Mouse (Mus musculus) heart, embryonic 11.5 days (tissue): Measurements from ENCODE around the gene Cyp11a1. TPM values are rescaled to one million over a fixed set of nuclear protein-coding genes. Genes with fewer than 3 reads are reported as not detected.
A peak's percentile ranks its signal among the peaks of the same experiment; 100 is the strongest.

Experiments
- ATAC-seq: fragments of 200-750 bp; cut with Nextera tagmentation; replicated peaks from 2 replicates; pipeline ENCODE4 v1.8.0; 2017; ENCODE audit warnings: moderate library complexity; ENCODE audit not compliant: insufficient number of reproducible peaks, low FRiP score, low TSS enrichment
- H3K27ac ChIP-seq: fragments of 300-500 bp; sonication (generic); 2 replicates; pipeline ENCODE4 v1.5.1; 2014; ENCODE audit warnings: mild to moderate bottlenecking, low read depth, low read length
- H3K27me3 ChIP-seq: fragments of 300-500 bp; sonication (generic); 2 replicates; pipeline ENCODE4 v1.6.1; 2014; ENCODE audit warnings: mild to moderate bottlenecking, low read length, mixed read lengths; ENCODE audit not compliant: control insufficient read depth, insufficient read depth
- H3K36me3 ChIP-seq: fragments of 300-500 bp; sonication (generic); 2 replicates; pipeline ENCODE4 v1.6.1; 2014; ENCODE audit warnings: mild to moderate bottlenecking, low read length, moderate library complexity, mixed read lengths; ENCODE audit not compliant: control insufficient read depth, insufficient read depth
- H3K4me1 ChIP-seq: fragments of 300-500 bp; sonication (generic); 2 replicates; pipeline ENCODE4 v1.6.1; 2014; ENCODE audit warnings: low read length; ENCODE audit not compliant: control insufficient read depth, insufficient read depth
- H3K4me2 ChIP-seq: fragments of 300-500 bp; sonication (generic); 2 replicates; pipeline ENCODE4 v1.6.1; 2014; ENCODE audit warnings: mild to moderate bottlenecking, moderate library complexity
- H3K4me3 ChIP-seq: fragments of 300-500 bp; sonication (generic); 2 replicates; pipeline ENCODE4 v1.5.1; 2014; ENCODE audit warnings: low read depth, low read length
- H3K9ac ChIP-seq: fragments of 300-500 bp; sonication (generic); 2 replicates; pipeline ENCODE4 v1.6.1; 2014; ENCODE audit warnings: mild to moderate bottlenecking, low read depth, low read length, moderate library complexity
- H3K9me3 ChIP-seq: fragments of 300-500 bp; sonication (generic); replicated peaks from 2 replicates; pipeline ENCODE4 v1.6.1; 2016; ENCODE audit warnings: low read length; ENCODE audit not compliant: control insufficient read depth
- WGBS: fragments of 180-500 bp; shearing (Covaris S2); extraction: QIAGEN DNeasy Blood & Tissue Kit; methylation state at CpG from one replicate; pipeline ENCODE4 v1.1.7; 2014; ENCODE audit not compliant: insufficient replicate concordance; 5-methylcytosine and 5-hydroxymethylcytosine counted together
- polyA plus RNA-seq: library from polyadenylated mRNA; unstranded; fragments of >200 nt; fragmentation: Nextera tagmentation; extraction: Ambion mirVana; gene quantifications from 2 replicates; pipeline ENCODE4 v1.2.1, GENCODE M21; 2014

Cyp11a1 gene
- polyA plus RNA-seq, 1 experiment from 2014 or later, result not detected

DNA sequence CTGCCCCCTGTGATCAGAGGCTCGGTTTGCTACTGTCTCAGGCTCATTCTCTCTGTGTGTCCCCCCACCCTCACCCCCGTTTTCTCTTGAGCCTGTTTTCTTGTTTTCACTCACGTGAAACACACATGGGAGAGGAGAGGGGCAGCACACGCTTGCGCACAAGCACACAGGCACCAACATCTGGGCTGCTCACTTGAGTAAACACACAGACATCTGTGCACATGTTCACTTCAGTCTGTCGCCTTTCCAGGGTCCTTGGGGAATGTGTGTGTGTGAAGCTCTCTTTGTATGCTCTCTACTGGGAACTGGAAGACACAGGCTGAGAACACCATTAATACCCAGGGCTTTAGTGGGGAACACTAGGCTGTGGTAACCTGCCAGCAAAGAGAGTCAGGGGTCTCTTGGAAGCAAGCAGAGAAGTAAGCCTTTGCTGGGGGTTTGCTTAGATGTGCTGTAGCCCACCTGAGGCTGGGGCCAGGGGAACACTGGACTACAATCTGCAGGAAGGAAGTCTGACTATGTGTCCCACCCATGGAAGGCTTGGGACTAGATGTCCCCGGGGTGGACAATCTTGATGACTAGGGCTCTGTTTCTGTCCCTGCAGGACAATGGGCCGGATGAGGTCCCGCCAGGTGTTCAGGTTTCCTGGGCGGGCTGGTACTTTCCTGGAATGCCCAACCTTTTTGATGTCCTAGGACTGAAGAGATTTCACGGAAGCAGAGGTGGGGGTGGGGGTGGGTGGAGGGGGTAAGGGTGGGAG is 36.3 kb upstream of the Cyp11a1 start:
- ATAC-seq, result no peak
- H3K27me3 ChIP-seq, result no peaks in the 10 kb centered on the region
- WGBS, result 76% methylated on average over 11 of the region's 11 CpGs

DNA sequence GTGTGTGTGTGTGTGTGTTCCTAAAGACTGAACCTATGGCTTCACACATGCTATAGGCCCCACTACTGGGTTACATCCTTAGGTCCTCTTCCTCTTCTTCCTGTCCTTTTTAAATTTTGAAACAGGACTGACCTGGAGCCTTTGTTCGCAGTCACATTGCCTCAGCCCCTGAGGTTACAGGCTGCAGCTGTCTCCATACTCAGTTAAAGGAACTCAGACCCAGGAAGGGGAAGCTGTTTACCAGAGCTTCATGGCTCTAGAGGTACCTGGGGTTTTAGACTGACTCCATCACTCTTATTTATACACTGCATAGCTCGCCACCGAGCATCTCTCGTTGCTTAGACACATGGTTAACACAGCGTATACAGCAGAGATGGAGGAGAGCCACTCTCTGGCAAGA is 34.8 kb upstream of the Cyp11a1 start:
- Histone ChIP-seq H3K27me3 (no peaks in the 10 kb centered on the region), H3K36me3 (no peaks in the 10 kb centered on the region), H3K4me1 (peaks cover 16% of the 10 kb centered on the region), H3K9ac (no peak overlapping the region), H3K27ac (no peak overlapping the region), H3K4me2 (no peak overlapping the region), H3K9me3 (no peaks in the 10 kb centered on the region), H3K4me3 (no peak overlapping the region)
- WGBS, result 83% methylated on average over 5 of the region's 5 CpGs
- no peak for ATAC-seq

More for the DNA sequence above, 36.3 kb upstream of the Cyp11a1 start:
- Histone ChIP-seq H3K9me3 (no peaks in the 10 kb centered on the region), H3K4me2 (no peak overlapping the region), H3K9ac (no peak overlapping the region), H3K4me3 (no peak overlapping the region), H3K4me1 (peaks cover 16% of the 10 kb centered on the region), H3K27ac (0 out of 2 replicates have a peak overlapping the region, but pooled peaks have one; percentile 5), H3K36me3 (no peaks in the 10 kb centered on the region)

DNA sequence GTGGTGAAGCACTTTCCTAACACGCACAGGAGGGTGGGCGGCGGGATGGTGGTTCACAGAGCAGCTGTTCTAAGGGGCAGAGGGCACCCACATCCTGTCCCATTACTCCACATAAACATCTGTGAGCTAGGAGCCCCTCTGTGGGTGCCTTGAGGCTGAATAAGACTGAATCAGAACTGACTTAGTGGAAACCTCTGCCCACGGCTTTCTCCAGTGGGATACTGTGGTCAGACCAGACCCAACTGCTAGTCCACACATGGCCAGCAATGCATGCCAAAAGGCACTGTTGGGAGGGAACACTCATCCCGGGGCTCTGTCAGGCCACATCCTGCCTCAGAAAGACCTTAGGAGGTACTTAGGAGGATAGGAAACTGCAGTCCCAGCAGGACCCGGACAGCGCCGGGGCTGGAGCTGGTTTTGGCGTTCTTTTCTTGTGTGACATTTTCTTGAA is 34.0 kb upstream of the Cyp11a1 start:
- 57% methylated on average over 9 of the region's 9 CpGs for WGBS
- no peak for ATAC-seq
- Histone ChIP-seq H3K27ac (0 out of 2 replicates have a peak overlapping the region, but pooled peaks have one; percentile 2), H3K4me1 (peaks cover 16% of the 10 kb centered on the region), H3K9me3 (no peaks in the 10 kb centered on the region), H3K4me3 (no peak overlapping the region), H3K36me3 (no peaks in the 10 kb centered on the region), H3K27me3 (no peaks in the 10 kb centered on the region), H3K4me2 (no peak overlapping the region), H3K9ac (no peak overlapping the region)

DNA sequence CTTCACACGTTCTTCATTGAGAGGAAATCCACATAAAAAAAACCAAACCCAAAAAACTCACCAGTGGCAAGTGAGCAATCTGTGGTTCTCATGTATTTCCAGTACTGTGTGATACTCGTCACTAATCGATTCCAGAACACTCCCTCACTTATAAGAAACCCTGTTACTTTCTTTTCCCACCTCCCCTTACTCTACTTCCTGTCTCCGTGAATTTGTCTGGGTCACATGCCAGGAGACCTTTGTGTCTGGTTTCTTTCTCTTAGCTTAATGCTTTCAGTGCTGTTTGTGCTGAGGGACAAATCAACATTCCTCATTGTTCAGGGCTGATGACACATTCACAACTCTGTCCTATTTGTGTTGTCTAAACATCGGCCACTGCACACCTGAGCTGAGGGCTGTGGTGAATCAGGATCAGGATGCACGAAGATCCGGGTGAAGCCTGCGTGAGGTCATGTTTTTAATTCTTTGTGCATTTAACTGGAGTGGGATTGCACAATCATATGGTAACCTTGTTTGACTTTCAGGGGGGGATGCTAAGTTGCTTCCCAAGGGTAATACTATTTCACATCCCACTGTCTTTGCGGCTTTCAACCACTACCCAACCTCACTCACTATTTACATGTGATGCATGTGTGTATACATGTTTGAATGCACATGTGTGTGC is 33.3 kb upstream of the Cyp11a1 start:
- Histone ChIP-seq H3K4me2 (no peak overlapping the region), H3K36me3 (no peaks in the 10 kb centered on the region), H3K9me3 (no peaks in the 10 kb centered on the region), H3K4me1 (peaks cover 14% of the 10 kb centered on the region), H3K27me3 (no peaks in the 10 kb centered on the region), H3K27ac (0 out of 2 replicates have a peak overlapping the region, but pooled peaks have one; percentile 2), H3K4me3 (no peak overlapping the region), H3K9ac (no peak overlapping the region)
- ATAC-seq, result no peak
- 49% methylated on average over 9 of the region's 9 CpGs for WGBS

DNA sequence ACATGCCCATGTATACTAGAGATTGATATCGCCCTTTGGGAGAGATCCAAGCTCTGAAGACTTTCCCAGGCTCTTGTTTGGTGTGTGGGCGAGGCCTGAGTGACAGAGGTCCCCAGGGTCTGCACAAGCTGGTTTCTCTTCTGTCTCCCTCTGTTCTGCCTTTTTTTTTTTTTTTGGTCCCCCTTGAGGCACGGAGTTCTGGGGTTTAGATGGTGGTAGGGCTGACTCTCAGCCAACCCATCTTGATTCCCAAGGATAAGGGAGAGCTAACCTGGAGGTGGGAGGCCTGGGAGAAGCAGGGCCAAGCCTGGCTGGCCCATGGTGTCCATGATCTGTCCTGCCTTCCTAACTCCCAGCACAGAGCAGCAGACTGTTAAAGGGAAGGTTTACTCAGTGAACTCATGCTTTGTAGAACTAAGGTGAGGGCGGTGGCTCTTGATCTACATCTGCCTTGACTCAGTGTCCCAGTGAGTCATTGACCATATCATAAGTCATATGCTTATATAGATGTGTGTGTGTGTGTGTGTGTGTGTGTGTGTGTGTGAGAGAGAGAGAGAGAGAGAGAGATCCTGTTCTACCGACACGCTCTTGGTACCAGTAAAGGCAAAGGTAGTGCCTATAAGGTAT is 32.7 kb upstream of the Cyp11a1 start:
- Histone ChIP-seq H3K9ac (no peak overlapping the region), H3K9me3 (no peaks in the 10 kb centered on the region), H3K4me3 (no peak overlapping the region), H3K27ac (no peak overlapping the region), H3K36me3 (no peaks in the 10 kb centered on the region), H3K4me2 (no peak overlapping the region), H3K27me3 (no peaks in the 10 kb centered on the region), H3K4me1 (peaks cover 14% of the 10 kb centered on the region)
- no peak for ATAC-seq
- 80% methylated on average over 6 of the region's 6 CpGs for WGBS

DNA sequence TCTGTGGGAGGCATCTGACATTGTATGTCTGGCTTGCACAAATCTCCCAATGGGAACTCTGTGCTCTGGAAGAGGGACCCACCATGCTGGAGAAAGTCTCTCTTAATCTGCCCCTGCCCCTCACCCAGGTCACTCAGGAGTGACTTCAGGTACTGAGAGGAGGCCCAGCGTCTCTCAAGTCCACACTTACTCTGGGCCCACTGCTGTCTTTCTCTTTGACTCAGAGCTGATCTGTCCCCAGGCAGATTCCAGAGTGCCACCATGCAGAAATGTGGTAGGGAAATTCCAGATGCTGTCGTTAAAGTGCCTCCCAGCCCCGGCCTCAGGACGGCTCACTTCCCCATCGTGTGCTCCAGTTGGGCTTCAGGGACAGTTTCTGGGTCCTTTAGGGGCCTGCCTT is 32.0 kb upstream of the Cyp11a1 start:
- ATAC-seq, result no peak
- no peaks in the 10 kb centered on the region for H3K36me3 ChIP-seq
- H3K27ac ChIP-seq, result no peak overlapping the region
- peaks cover 14% of the 10 kb centered on the region for H3K4me1 ChIP-seq
- no peaks in the 10 kb centered on the region for H3K9me3 ChIP-seq
- WGBS, result 57% methylated on average over 5 of the region's 5 CpGs
- H3K4me3 ChIP-seq, result no peak overlapping the region
- no peak overlapping the region for H3K4me2 ChIP-seq
- H3K9ac ChIP-seq, result no peak overlapping the region
- no peaks in the 10 kb centered on the region for H3K27me3 ChIP-seq

DNA sequence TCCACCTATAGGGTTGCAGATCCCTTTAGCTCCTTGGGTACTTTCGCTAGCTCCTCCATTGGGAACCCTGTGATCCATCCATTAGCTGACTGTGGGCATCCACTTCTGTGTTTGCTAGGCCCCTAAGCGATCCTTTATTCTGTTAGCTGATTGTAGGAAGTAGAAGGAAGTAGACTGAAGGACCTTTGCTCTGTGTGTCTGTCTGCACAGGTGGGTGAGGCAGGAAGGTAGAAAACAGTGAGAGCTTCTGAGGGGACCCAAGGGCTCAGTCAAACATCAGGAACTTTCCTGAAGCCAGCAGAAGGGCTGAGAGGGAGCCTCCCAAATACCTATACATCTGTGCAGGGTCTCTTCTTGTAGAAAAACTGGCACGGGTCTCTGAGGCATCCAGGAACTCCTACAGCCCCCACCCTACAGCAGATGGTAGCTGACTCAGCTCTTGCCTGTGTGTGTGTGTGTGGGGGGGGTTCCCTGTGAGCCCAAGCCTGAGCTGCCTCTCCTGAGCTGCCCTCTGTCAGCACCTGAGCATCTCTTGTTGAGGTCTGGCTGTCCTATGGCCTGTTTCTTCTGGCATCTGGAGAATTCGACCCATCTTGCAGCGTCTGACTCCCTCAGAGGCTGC is 30.9 kb upstream of the Cyp11a1 start:
- no peak overlapping the region for H3K4me3 ChIP-seq
- no peak overlapping the region for H3K9ac ChIP-seq
- H3K27me3 ChIP-seq, result 0 out of 2 replicates have a peak, but pooled peaks cover 3% of the 10 kb centered on the region
- no peak overlapping the region for H3K27ac ChIP-seq
- H3K4me1 ChIP-seq, result peaks cover 14% of the 10 kb centered on the region
- no peaks in the 10 kb centered on the region for H3K36me3 ChIP-seq
- WGBS, result 69% methylated on average over 5 of the region's 5 CpGs
- H3K4me2 ChIP-seq, result no peak overlapping the region
- no peaks in the 10 kb centered on the region for H3K9me3 ChIP-seq
- ATAC-seq, result no peak

DNA sequence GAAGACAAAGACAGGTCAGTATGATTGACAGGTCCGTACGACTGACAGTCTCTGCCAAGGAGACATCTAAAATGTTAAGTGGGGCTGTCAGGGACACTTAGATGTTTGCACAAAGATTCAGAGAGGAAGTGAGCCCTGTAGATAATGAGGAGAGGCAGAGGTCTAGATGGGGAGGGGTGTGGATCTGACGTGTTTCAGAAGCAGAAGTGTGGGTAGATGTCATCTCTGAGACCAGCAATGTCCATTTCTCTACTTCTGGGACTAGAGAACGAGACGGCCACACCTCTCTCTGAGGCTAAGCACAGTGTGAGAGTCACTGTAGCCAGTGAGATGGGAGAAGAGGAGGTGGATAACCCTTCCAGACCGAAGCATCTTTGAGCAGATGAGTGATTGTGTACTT is 28.2 kb upstream of the Cyp11a1 start:
- WGBS, result 58% methylated on average over 6 of the region's 6 CpGs

More for the DNA sequence above, 28.2 kb upstream of the Cyp11a1 start:
- no peak overlapping the region for H3K4me2 ChIP-seq
- H3K4me3 ChIP-seq, result no peak overlapping the region
- no peak for ATAC-seq
- H3K9me3 ChIP-seq, result no peaks in the 10 kb centered on the region
- H3K4me1 ChIP-seq, result peaks cover 4% of the 10 kb centered on the region
- no peak overlapping the region for H3K9ac ChIP-seq
- H3K27ac ChIP-seq, result no peak overlapping the region
- 0 out of 2 replicates have a peak, but pooled peaks cover 5% of the 10 kb centered on the region for H3K27me3 ChIP-seq
- no peaks in the 10 kb centered on the region for H3K36me3 ChIP-seq
